Mouse (Mus musculus): ENCODE results near the gene B3galnt2. TPM values are rescaled to one million over a fixed set of nuclear protein-coding genes. Genes with fewer than 3 reads are reported as not detected.
"Not testable (repeated sequence)": the region's sequence is repeated elsewhere in the genome, so short reads cannot be mapped to it uniquely, and the experiment has no call there.

The B3galnt2 gene
- polyA plus RNA-seq, 1 experiment from 2014 or later, result 13.9 TPM

- no peak overlapping the region for H3K9ac ChIP-seq
- 0 out of 2 replicates have a peak, but pooled peaks cover 6% of the 10 kb centered on the region for H3K36me3 ChIP-seq
- ATAC-seq (replicated peaks; ENCODE audit: insufficient number of reproducible peaks, insufficient read depth, low FRiP score, low read depth), result no peak
- H3K27me3 ChIP-seq, result no peaks in the 10 kb centered on the region
- 71% methylated on average over 4 of the region's 4 CpGs for WGBS
- H3K4me3 ChIP-seq, result no peak overlapping the region
- no peak overlapping the region for H3K4me2 ChIP-seq
- no peak overlapping the region for H3K27ac ChIP-seq
- H3K4me1 ChIP-seq (replicated peaks), result peaks cover 7% of the 10 kb centered on the region
- H3K9me3 ChIP-seq (replicated peaks), result no peaks in the 10 kb centered on the region
Observed at GRCm38 (mm10) chr13:13968629-13969111, 14.4 kb downstream of the B3galnt2 start.

GRCm38 (mm10) chr13:13969796-13970195 is 15.5 kb downstream of the B3galnt2 start:
- Histone ChIP-seq H3K4me3 (no peak overlapping the region), H3K9ac (no peak overlapping the region), H3K4me1 (replicated peaks) (peaks cover 7% of the 10 kb centered on the region), H3K4me2 (no peak overlapping the region), H3K27me3 (no peaks in the 10 kb centered on the region), H3K36me3 (0 out of 2 replicates have a peak, but pooled peaks cover 6% of the 10 kb centered on the region), H3K27ac (no peak overlapping the region), H3K9me3 (replicated peaks) (no peaks in the 10 kb centered on the region)
- ATAC-seq (replicated peaks; ENCODE audit: insufficient number of reproducible peaks, insufficient read depth, low FRiP score, low read depth), result no peak
- WGBS, result 65% methylated on average over 1 of the region's 1 CpGs

GRCm38 (mm10) chr13:13981842-13982241 is 27.6 kb downstream of the B3galnt2 start:
- H3K4me2 ChIP-seq; H3K9me3 ChIP-seq (replicated peaks); H3K36me3 ChIP-seq; H3K9ac ChIP-seq; H3K27me3 ChIP-seq; H3K4me3 ChIP-seq; H3K27ac ChIP-seq; H3K4me1 ChIP-seq (replicated peaks): not testable (repeated sequence)
- 87% methylated on average over 1 of the region's 1 CpGs for WGBS
- ATAC-seq (replicated peaks; ENCODE audit: insufficient number of reproducible peaks, insufficient read depth, low FRiP score, low read depth), result 0 out of 2 replicates have a peak, but pooled peaks have one; percentile 47

GRCm38 (mm10) chr13:13983523-13983922 is 29.3 kb downstream of the B3galnt2 start:
- Histone ChIP-seq H3K9me3 (replicated peaks) (no peaks in the 10 kb centered on the region), H3K36me3 (no peaks in the 10 kb centered on the region; the same call in 1 of the 2 replicates), H3K27ac (no peak overlapping the region), H3K4me1 (replicated peaks) (no peaks in the 10 kb centered on the region), H3K27me3 (no peaks in the 10 kb centered on the region), H3K4me2 (no peak overlapping the region), H3K9ac (no peak overlapping the region), H3K4me3 (no peak overlapping the region)
- ATAC-seq (replicated peaks; ENCODE audit: insufficient number of reproducible peaks, insufficient read depth, low FRiP score, low read depth), result no peak
- 79% methylated on average over 6 of the region's 6 CpGs for WGBS

GRCm38 (mm10) chr13:13989135-13989534 is 34.9 kb downstream of the B3galnt2 start:
- no peak overlapping the region for H3K27ac ChIP-seq
- WGBS, result 79% methylated on average over 2 of the region's 2 CpGs

GRCm38 (mm10) chr13:13990391-13990790 is 36.1 kb downstream of the B3galnt2 start:
- H3K36me3 ChIP-seq, result peaks cover 27% of the 10 kb centered on the region
- H3K9me3 ChIP-seq (replicated peaks), result no peaks in the 10 kb centered on the region
- no peak overlapping the region for H3K9ac ChIP-seq
- H3K4me3 ChIP-seq, result no peak overlapping the region
- no peaks in the 10 kb centered on the region for H3K4me1 ChIP-seq (replicated peaks)
- no peak overlapping the region for H3K4me2 ChIP-seq
- ATAC-seq (replicated peaks; ENCODE audit: insufficient number of reproducible peaks, insufficient read depth, low FRiP score, low read depth), result no peak
- 63% methylated on average over 2 of the region's 2 CpGs for WGBS
- no peaks in the 10 kb centered on the region for H3K27me3 ChIP-seq
- no peak overlapping the region for H3K27ac ChIP-seq

More at GRCm38 (mm10) chr13:13989135-13989534, 34.9 kb downstream of the B3galnt2 start:
- no peaks in the 10 kb centered on the region for H3K27me3 ChIP-seq
- H3K36me3 ChIP-seq, result peaks cover 21% of the 10 kb centered on the region; the same call in 1 of the 2 replicates
- H3K4me2 ChIP-seq, result no peak overlapping the region
- H3K9ac ChIP-seq, result no peak overlapping the region
- no peaks in the 10 kb centered on the region for H3K4me1 ChIP-seq (replicated peaks)
- H3K9me3 ChIP-seq (replicated peaks), result no peaks in the 10 kb centered on the region
- H3K4me3 ChIP-seq, result no peak overlapping the region
- ATAC-seq (replicated peaks; ENCODE audit: insufficient number of reproducible peaks, insufficient read depth, low FRiP score, low read depth), result no peak

GRCm38 (mm10) chr13:13993041-13993440 is 38.8 kb downstream of the B3galnt2 start:
- H3K4me1 ChIP-seq (replicated peaks), result no peaks in the 10 kb centered on the region
- WGBS, result 82% methylated on average over 3 of the region's 3 CpGs
- H3K4me2 ChIP-seq, result no peak overlapping the region
- no peak overlapping the region for H3K27ac ChIP-seq
- H3K4me3 ChIP-seq, result no peak overlapping the region
- H3K27me3 ChIP-seq, result no peaks in the 10 kb centered on the region
- no peak overlapping the region for H3K9ac ChIP-seq
- no peak for ATAC-seq (replicated peaks; ENCODE audit: insufficient number of reproducible peaks, insufficient read depth, low FRiP score, low read depth)
- no peaks in the 10 kb centered on the region for H3K9me3 ChIP-seq (replicated peaks)
- peaks cover 48% of the 10 kb centered on the region for H3K36me3 ChIP-seq

GRCm38 (mm10) chr13:13995046-13995445 is 40.8 kb downstream of the B3galnt2 start:
- no peaks in the 10 kb centered on the region for H3K27me3 ChIP-seq
- peaks cover 67% of the 10 kb centered on the region for H3K36me3 ChIP-seq
- WGBS, result 86% methylated on average over 5 of the region's 5 CpGs
- H3K4me3 ChIP-seq, result no peak overlapping the region
- no peak overlapping the region for H3K27ac ChIP-seq
- no peak for ATAC-seq (replicated peaks; ENCODE audit: insufficient number of reproducible peaks, insufficient read depth, low FRiP score, low read depth)
- no peaks in the 10 kb centered on the region for H3K4me1 ChIP-seq (replicated peaks)
- H3K9me3 ChIP-seq (replicated peaks), result no peaks in the 10 kb centered on the region
- H3K4me2 ChIP-seq, result no peak overlapping the region
- H3K9ac ChIP-seq, result no peak overlapping the region

GRCm38 (mm10) chr13:13997476-13997875 is 43.2 kb downstream of the B3galnt2 start:
- Histone ChIP-seq H3K4me1 (replicated peaks) (no peaks in the 10 kb centered on the region), H3K9me3 (replicated peaks) (no peaks in the 10 kb centered on the region), H3K4me2 (no peak overlapping the region), H3K27me3 (no peaks in the 10 kb centered on the region), H3K9ac (no peak overlapping the region), H3K36me3 (peaks cover 72% of the 10 kb centered on the region), H3K4me3 (no peak overlapping the region), H3K27ac (no peak overlapping the region)
- 85% methylated on average over 5 of the region's 5 CpGs for WGBS
- ATAC-seq (replicated peaks; ENCODE audit: insufficient number of reproducible peaks, insufficient read depth, low FRiP score, low read depth), result no peak

- H3K27ac ChIP-seq, result no peak overlapping the region
- peaks cover 67% of the 10 kb centered on the region for H3K36me3 ChIP-seq
- H3K9ac ChIP-seq, result no peak overlapping the region
- no peak overlapping the region for H3K4me3 ChIP-seq
- no peak for ATAC-seq (replicated peaks; ENCODE audit: insufficient number of reproducible peaks, insufficient read depth, low FRiP score, low read depth)
- H3K27me3 ChIP-seq, result no peaks in the 10 kb centered on the region
- no peak overlapping the region for H3K4me2 ChIP-seq
- 52% methylated on average over 2 of the region's 2 CpGs for WGBS
- H3K9me3 ChIP-seq (replicated peaks), result no peaks in the 10 kb centered on the region
- no peaks in the 10 kb centered on the region; the same call in 1 of the 2 replicates for H3K4me1 ChIP-seq (replicated peaks)
Observed at GRCm38 (mm10) chr13:14002706-14003105, 48.4 kb downstream of the B3galnt2 start.

- Histone ChIP-seq H3K27me3 (no peaks in the 10 kb centered on the region), H3K4me2 (no peak overlapping the region), H3K4me1 (replicated peaks) (no peaks in the 10 kb centered on the region; the same call in 1 of the 2 replicates), H3K9ac (no peak overlapping the region), H3K9me3 (replicated peaks) (no peaks in the 10 kb centered on the region), H3K27ac (no peak overlapping the region), H3K4me3 (no peak overlapping the region), H3K36me3 (peaks cover 59% of the 10 kb centered on the region)
- WGBS, result 76% methylated on average over 4 of the region's 4 CpGs
- ATAC-seq (replicated peaks; ENCODE audit: insufficient number of reproducible peaks, insufficient read depth, low FRiP score, low read depth), result no peak
Observed at GRCm38 (mm10) chr13:14004086-14004485, 49.8 kb downstream of the B3galnt2 start.

- ATAC-seq (replicated peaks; ENCODE audit: insufficient number of reproducible peaks, insufficient read depth, low FRiP score, low read depth), result no peak
- Histone ChIP-seq H3K4me3 (no peak overlapping the region), H3K27ac (no peak overlapping the region), H3K9me3 (replicated peaks) (no peaks in the 10 kb centered on the region), H3K4me2 (no peak overlapping the region), H3K36me3 (peaks cover 51% of the 10 kb centered on the region), H3K4me1 (replicated peaks) (no peaks in the 10 kb centered on the region; the same call in 1 of the 2 replicates), H3K27me3 (no peaks in the 10 kb centered on the region), H3K9ac (no peak overlapping the region)
- 90% methylated on average over 5 of the region's 5 CpGs for WGBS
Observed at GRCm38 (mm10) chr13:14004999-14005398, 50.7 kb downstream of the B3galnt2 start.

Measured in heart, embryonic 15.5 days (tissue).